Mouse (Mus musculus): Measurements from ENCODE around the gene Surf4. TPM values are rescaled to one million over a fixed set of nuclear protein-coding genes. Genes with fewer than 3 reads are reported as not detected.

Gene Surf4
- polyA plus RNA-seq, 1 experiment: 54.9 TPM

GRCm38 (mm10) chr2:26878571-26878970 is 55.2 kb downstream of the Surf4 start:
- no peak for TF ChIP-seq CTCF (IDR thresholded peaks at IDR 0.05; ENCODE audit: borderline replicate concordance, insufficient read depth, low read depth, low read length)
- no peak for TF ChIP-seq POLR2A (IDR thresholded peaks at IDR 0.05; ENCODE audit: borderline replicate concordance, insufficient read depth, low read length)

GRCm38 (mm10) chr2:26870666-26871065 is 63.1 kb downstream of the Surf4 start:
- no peak for TF ChIP-seq POLR2A (IDR thresholded peaks at IDR 0.05; ENCODE audit: borderline replicate concordance, insufficient read depth, low read length)
- TF ChIP-seq CTCF (IDR thresholded peaks at IDR 0.05; ENCODE audit: borderline replicate concordance, insufficient read depth, low read depth, low read length): no peak
- WGBS: 72% methylated on average over 6 of the region's 6 CpGs
- no peaks in the 10 kb centered on the region for H3K4me1 ChIP-seq (ENCODE audit: control insufficient read depth, insufficient read depth, low read length)
- no peaks in the 10 kb centered on the region for H3K27me3 ChIP-seq (ENCODE audit: control insufficient read depth, insufficient read depth, low read length)
- H3K4me3 ChIP-seq (replicated peaks; ENCODE audit: insufficient read depth, low read depth, low read length): no peak overlapping the region
- no peak for DNase-seq
- H3K27ac ChIP-seq (ENCODE audit: insufficient read depth, low read length): no peak overlapping the region

More at GRCm38 (mm10) chr2:26878571-26878970, 55.2 kb downstream of the Surf4 start:
- DNase-seq: no peak
- Histone ChIP-seq H3K4me1 (ENCODE audit: control insufficient read depth, insufficient read depth, low read length) (no peaks in the 10 kb centered on the region), H3K4me3 (replicated peaks; ENCODE audit: insufficient read depth, low read depth, low read length) (no peak overlapping the region), H3K27me3 (ENCODE audit: control insufficient read depth, insufficient read depth, low read length) (no peaks in the 10 kb centered on the region), H3K27ac (ENCODE audit: insufficient read depth, low read length) (no peak overlapping the region)

Other genes starting within 250 kb of the Surf4 start
- 0.08 TPM in 1 of 2 replicates, not detected in the other for gene Abo, start 68.9 kb downstream of the Surf4 start, polyA plus RNA-seq (2012; rRNA removed)
- gene Surf6, start 31.0 kb downstream of the Surf4 start, polyA plus RNA-seq (2012; rRNA removed): 24.0 and 25.2 TPM in 2 replicates
- gene Med22, start 23.3 kb downstream of the Surf4 start, polyA plus RNA-seq (2012; rRNA removed): 56.6 and 58.1 TPM in 2 replicates
- 670 and 676 TPM in 2 replicates for gene Rpl7a, start 23.2 kb downstream of the Surf4 start, polyA plus RNA-seq (2012; rRNA removed)
- gene Surf2, start 17.6 kb downstream of the Surf4 start, polyA plus RNA-seq (2012; rRNA removed): 58.6 and 60.9 TPM in 2 replicates
- 153 and 159 TPM in 2 replicates for gene Surf1, start 17.4 kb downstream of the Surf4 start, polyA plus RNA-seq (2012; rRNA removed)
- 0.28 and 0.30 TPM in 2 replicates for gene Stkld1, start 119 bp upstream of the Surf4 start, polyA plus RNA-seq (2012; rRNA removed)
- 70.3 and 72.2 TPM in 2 replicates for gene Rexo4, start 30.5 kb upstream of the Surf4 start, polyA plus RNA-seq (2012; rRNA removed)
- 0.59 TPM in 1 of 2 replicates, not detected in the other for gene Adamts13, start 39.5 kb upstream of the Surf4 start, polyA plus RNA-seq (2012; rRNA removed)
- gene Cacfd1, start 76.0 kb upstream of the Surf4 start, polyA plus RNA-seq (2012; rRNA removed): 65.8 and 66.5 TPM in 2 replicates
- 45.4 and 49.8 TPM in 2 replicates for gene Slc2a6, start 94.1 kb upstream of the Surf4 start, polyA plus RNA-seq (2012; rRNA removed)
- 0.22 and 0.43 TPM in 2 replicates for gene Mymk, start 138.3 kb upstream of the Surf4 start, polyA plus RNA-seq (2012; rRNA removed)
- gene Adamtsl2, start 145.5 kb upstream of the Surf4 start, polyA plus RNA-seq (2012; rRNA removed): 3.8 and 4.1 TPM in 2 replicates
- 19.7 and 24.3 TPM in 2 replicates for gene Fam163b, start 208.6 kb upstream of the Surf4 start, polyA plus RNA-seq (2012; rRNA removed)
- 5.9 and 6.3 TPM in 2 replicates for gene Dbh, start 231.3 kb upstream of the Surf4 start, polyA plus RNA-seq (2012; rRNA removed)